Mouse (Mus musculus) midbrain, embryonic 14.5 days (tissue): ENCODE results near the gene Gm21093. TPM values are rescaled to one million over a fixed set of nuclear protein-coding genes. Genes with fewer than 3 reads are reported as not detected.
"Not testable (repeated sequence)": the region's sequence is repeated elsewhere in the genome, so short reads cannot be mapped to it uniquely, and the experiment has no call there.

Experiments
- ATAC-seq: fragments of 200-750 bp; cut with Nextera tagmentation; 2 replicates; pipeline ENCODE4 v1.8.0; 2017; ENCODE audit warnings: moderate number of reproducible peaks, moderate library complexity; ENCODE audit not compliant: low FRiP score, low TSS enrichment
- DNase-seq: peaks from one replicate; pipeline ENCODE4 v3.0.0-alpha.2; 2015
- H3K27ac ChIP-seq: fragments of 300-500 bp; sonication (generic); replicated peaks from 2 replicates; pipeline ENCODE4 v1.5.1; 2014; ENCODE audit warnings: mild to moderate bottlenecking, low read depth, low read length, moderate library complexity
- H3K27me3 ChIP-seq: fragments of 300-500 bp; sonication (generic); 2 replicates; pipeline ENCODE4 v1.6.1; 2014; ENCODE audit warnings: low read length, control low read depth, mixed read lengths; ENCODE audit not compliant: control insufficient read depth, insufficient read depth
- H3K36me3 ChIP-seq: fragments of 300-500 bp; sonication (generic); 2 replicates; pipeline ENCODE4 v1.6.1; 2014; ENCODE audit warnings: low read length, control low read depth; ENCODE audit not compliant: control insufficient read depth, insufficient read depth
- H3K4me1 ChIP-seq: fragments of 300-500 bp; sonication (generic); 2 replicates; pipeline ENCODE4 v1.6.1; 2014; ENCODE audit warnings: mild to moderate bottlenecking, antibody characterized with exemption, low read length, control low read depth; ENCODE audit not compliant: control insufficient read depth, insufficient read depth
- H3K4me2 ChIP-seq: fragments of 300-500 bp; sonication (generic); 2 replicates; pipeline ENCODE4 v1.6.1; 2014; ENCODE audit warnings: mild to moderate bottlenecking, low read length, moderate library complexity
- H3K4me3 ChIP-seq: fragments of 300-500 bp; sonication (generic); replicated peaks from 2 replicates; pipeline ENCODE4 v1.5.1; 2014; ENCODE audit warnings: low read depth, low read length
- H3K9ac ChIP-seq: fragments of 300-500 bp; sonication (generic); replicated peaks from 2 replicates; pipeline ENCODE4 v1.6.1; 2014; ENCODE audit warnings: mild to moderate bottlenecking, low read length, moderate library complexity
- H3K9me3 ChIP-seq: fragments of 300-500 bp; sonication (generic); 2 replicates; pipeline ENCODE4 v1.6.1; 2016; ENCODE audit warnings: low read length, control low read depth, mixed read lengths; ENCODE audit not compliant: control insufficient read depth
- WGBS: fragments of 180-500 bp; shearing (Covaris S2); extraction: QIAGEN DNeasy Blood & Tissue Kit; methylation state at CpG from one replicate; pipeline ENCODE4 v1.1.7; 2014; 5-methylcytosine and 5-hydroxymethylcytosine counted together
- polyA plus RNA-seq: library from polyadenylated mRNA; unstranded; fragments of >200 nt; fragmentation: Nextera tagmentation; extraction: Ambion mirVana; gene quantifications from 2 replicates; pipeline ENCODE4 v1.2.1, GENCODE M21; 2014

Gm21093 gene
- polyA plus RNA-seq = 0.91 and 2.6 TPM in 2 replicates

- not testable (repeated sequence) for H3K9ac ChIP-seq, H3K4me2 ChIP-seq, ATAC-seq, DNase-seq, H3K27me3 ChIP-seq, H3K4me3 ChIP-seq, H3K9me3 ChIP-seq, H3K36me3 ChIP-seq, H3K4me1 ChIP-seq, H3K27ac ChIP-seq
- WGBS = no CpG with 5 or more reads among the region's 8 CpGs
These were observed at the start of gene Gm21093 for GRCm38 (mm10) chr4:42034626-42035025. TSS of gene Gm21093 (minus strand) at chr4:42034726.

Other genes with a start within 250 kb of the Gm21093 start
- not detected in 2 replicates for gene Gm21541, start 131.1 kb downstream of the Gm21093 start, polyA plus RNA-seq
- gene Gm20878, start 93.2 kb downstream of the Gm21093 start, polyA plus RNA-seq = 7.1 and 9.2 TPM in 2 replicates
- gene Fam205a4, start 68.7 kb downstream of the Gm21093 start, polyA plus RNA-seq = 1.3 and 1.6 TPM in 2 replicates
- gene Gm3893, start 56.5 kb upstream of the Gm21093 start, polyA plus RNA-seq = not detected in 2 replicates
- not detected in 2 replicates for gene Gm13304, start 80.1 kb upstream of the Gm21093 start, polyA plus RNA-seq
- 2.0 and 4.3 TPM in 2 replicates for gene Gm13306, start 118.7 kb upstream of the Gm21093 start, polyA plus RNA-seq
- 0.30 TPM in 1 of 2 replicates, not detected in the other for gene Gm13305, start 133.9 kb upstream of the Gm21093 start, polyA plus RNA-seq
- not detected in 2 replicates for gene Gm10600, start 205.9 kb upstream of the Gm21093 start, polyA plus RNA-seq
- gene Ccl21b, start 221.0 kb upstream of the Gm21093 start, polyA plus RNA-seq = not detected in 2 replicates